Mouse (Mus musculus) liver, embryonic 16.5 days (tissue): ENCODE results near the gene Fbxo3. TPM values are rescaled to one million over a fixed set of nuclear protein-coding genes. Genes with fewer than 3 reads are reported as not detected.
A peak's percentile ranks its signal among the peaks of the same experiment; 100 is the strongest.

ENCODE experiments used
- ATAC-seq: fragments of 200-750 bp; cut with Nextera tagmentation; 2 replicates; pipeline ENCODE4 v1.8.0; 2017; ENCODE audit warnings: low read depth, mild to moderate bottlenecking, moderate number of reproducible peaks, moderate library complexity
- H3K27ac ChIP-seq: fragments of 300-500 bp; sonication (generic); 2 replicates; pipeline ENCODE4 v1.5.1; 2014; ENCODE audit warnings: mild to moderate bottlenecking, low read length
- H3K27me3 ChIP-seq: fragments of 300-500 bp; sonication (generic); 2 replicates; pipeline ENCODE4 v1.6.1; 2014; ENCODE audit warnings: low read depth, low read length, mixed read lengths; ENCODE audit not compliant: control insufficient read depth, insufficient read depth
- H3K36me3 ChIP-seq: fragments of 300-500 bp; sonication (generic); 2 replicates; pipeline ENCODE4 v1.6.1; 2014; ENCODE audit warnings: mild to moderate bottlenecking; ENCODE audit not compliant: control insufficient read depth, insufficient read depth
- H3K4me1 ChIP-seq: fragments of 300-500 bp; sonication (generic); 2 replicates; pipeline ENCODE4 v1.6.1; 2014; ENCODE audit warnings: low read depth, low read length, mixed read lengths; ENCODE audit not compliant: control insufficient read depth
- H3K4me2 ChIP-seq: fragments of 300-500 bp; sonication (generic); 2 replicates; pipeline ENCODE4 v1.6.1; 2014; ENCODE audit warnings: low read depth, low read length, mixed read lengths
- H3K4me3 ChIP-seq: fragments of 300-500 bp; sonication (generic); 2 replicates; pipeline ENCODE4 v1.5.1; 2014; ENCODE audit warnings: low read depth, mild to moderate bottlenecking, low read length
- H3K9ac ChIP-seq: fragments of 300-500 bp; sonication (generic); 2 replicates; pipeline ENCODE4 v1.6.1; 2014; ENCODE audit warnings: low read depth, low read length
- H3K9me3 ChIP-seq: fragments of 300-500 bp; sonication (generic); replicated peaks from 2 replicates; pipeline ENCODE4 v1.6.1; 2016; ENCODE audit warnings: low read length; ENCODE audit not compliant: control insufficient read depth
- WGBS: fragments of 180-500 bp; shearing (Covaris S2); extraction: QIAGEN DNeasy Blood & Tissue Kit; methylation state at CpG from one replicate; pipeline ENCODE4 v1.1.7; 2014; ENCODE audit not compliant: insufficient replicate concordance; 5-methylcytosine and 5-hydroxymethylcytosine counted together
- polyA plus RNA-seq: library from polyadenylated mRNA; unstranded; fragments of >200 nt; fragmentation: Nextera tagmentation; extraction: Ambion mirVana; gene quantifications from 2 replicates; pipeline ENCODE4 v1.2.1, GENCODE M21; 2015

Gene Fbxo3
- polyA plus RNA-seq, 1 experiment from 2014 or later = 46.9 TPM

DNA sequence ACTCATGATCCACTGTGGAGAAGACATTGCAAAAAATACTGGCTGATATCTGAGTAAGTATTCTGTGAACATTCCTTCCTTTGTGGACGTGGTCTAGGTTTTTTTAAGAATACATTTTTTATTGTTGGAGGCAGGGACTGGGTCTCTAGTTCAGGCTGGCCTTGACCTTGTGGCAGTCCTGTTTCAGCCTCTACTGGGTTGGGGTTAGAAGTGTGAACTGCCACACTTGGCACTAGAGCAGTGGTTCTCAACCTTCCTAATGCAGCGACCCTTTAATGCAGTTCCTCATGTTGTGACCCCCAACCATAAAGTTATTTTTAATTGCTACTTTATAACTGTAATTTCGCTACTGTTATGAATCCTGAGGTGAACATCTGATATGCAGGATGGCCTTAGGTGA, 2.9 kb downstream of the Fbxo3 start:
- Histone ChIP-seq H3K9ac (no peak overlapping the region), H3K9me3 (no peaks in the 10 kb centered on the region), H3K27ac (no peak overlapping the region), H3K4me1 (peaks cover 18% of the 10 kb centered on the region), H3K4me3 (no peak overlapping the region), H3K4me2 (peak overlapping the region; percentile 78; the same call in 1 of the 2 replicates), H3K27me3 (no peaks in the 10 kb centered on the region), H3K36me3 (peaks cover 26% of the 10 kb centered on the region)
- 66% methylated on average over 3 of the region's 3 CpGs for WGBS
- ATAC-seq = no peak

DNA sequence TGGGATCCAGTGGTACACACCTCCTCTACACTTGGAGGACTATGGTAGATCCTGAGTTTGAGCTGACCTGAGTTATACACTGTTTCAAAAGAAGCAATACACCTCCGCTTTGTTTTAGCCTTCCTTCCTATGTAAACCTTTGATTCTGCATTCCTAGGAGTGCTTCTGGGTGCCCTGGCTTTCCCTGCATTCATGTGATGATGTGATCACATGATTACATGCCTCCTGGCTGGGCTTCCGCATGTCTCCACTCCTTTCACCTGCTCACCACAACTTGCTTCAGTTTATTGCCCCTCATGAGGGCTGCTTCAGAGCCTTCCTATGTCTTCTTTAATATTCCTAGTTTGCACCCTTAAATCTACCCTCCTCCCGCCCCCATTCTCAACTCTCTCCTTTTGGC, 4.5 kb downstream of the Fbxo3 start:
- no peak for ATAC-seq
- H3K4me3 ChIP-seq = no peak overlapping the region
- H3K27me3 ChIP-seq = no peaks in the 10 kb centered on the region
- H3K4me2 ChIP-seq = no peak overlapping the region
- no peaks in the 10 kb centered on the region for H3K9me3 ChIP-seq
- no peak overlapping the region for H3K27ac ChIP-seq
- H3K36me3 ChIP-seq = peaks cover 31% of the 10 kb centered on the region
- 81% methylated on average over 3 of the region's 3 CpGs for WGBS
- no peak overlapping the region for H3K9ac ChIP-seq
- H3K4me1 ChIP-seq = peaks cover 18% of the 10 kb centered on the region

GRCm38 (mm10) chr2:104034832-104035472, 7.4 kb downstream of the Fbxo3 start:
- no peak overlapping the region for H3K9ac ChIP-seq
- H3K4me3 ChIP-seq = no peak overlapping the region
- no peak overlapping the region for H3K4me2 ChIP-seq
- H3K36me3 ChIP-seq = peaks cover 48% of the 10 kb centered on the region
- no peaks in the 10 kb centered on the region for H3K9me3 ChIP-seq
- H3K27ac ChIP-seq = no peak overlapping the region
- no peaks in the 10 kb centered on the region for H3K27me3 ChIP-seq
- WGBS = 33% methylated on average over 3 of the region's 3 CpGs
- H3K4me1 ChIP-seq = peaks cover 9% of the 10 kb centered on the region
- peak; percentile 49; the same call in 1 of the 2 replicates for ATAC-seq

DNA sequence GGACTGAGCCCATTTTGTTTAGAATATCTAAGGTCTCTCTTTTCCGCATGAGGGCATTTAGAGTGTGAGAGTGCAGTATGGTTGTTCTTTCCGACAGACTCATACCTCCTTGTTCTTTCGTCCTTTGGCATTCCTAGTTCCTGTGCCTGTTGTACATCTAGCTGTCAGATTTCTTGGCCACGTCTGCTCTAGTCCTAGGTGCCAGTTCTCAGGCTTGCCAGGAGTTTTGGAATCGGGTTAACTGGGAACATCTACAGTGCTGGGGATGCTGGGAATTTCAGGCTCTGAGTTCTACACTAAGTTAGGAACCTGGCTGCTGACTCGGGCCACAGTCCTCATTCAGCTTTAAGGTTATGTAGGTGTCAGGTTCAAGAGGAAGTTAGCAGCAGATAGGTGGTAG, 8.1 kb downstream of the Fbxo3 start:
- H3K27me3 ChIP-seq = no peaks in the 10 kb centered on the region
- no peak for ATAC-seq
- H3K36me3 ChIP-seq = peaks cover 51% of the 10 kb centered on the region
- peaks cover 7% of the 10 kb centered on the region for H3K4me1 ChIP-seq
- no peak overlapping the region for H3K27ac ChIP-seq
- no peak overlapping the region for H3K4me2 ChIP-seq
- no peak overlapping the region for H3K4me3 ChIP-seq
- no peaks in the 10 kb centered on the region for H3K9me3 ChIP-seq
- WGBS = 86% methylated on average over 6 of the region's 6 CpGs
- H3K9ac ChIP-seq = no peak overlapping the region

- ATAC-seq = no peak
- H3K9ac ChIP-seq = no peak overlapping the region
- WGBS = 71% methylated on average over 3 of the region's 3 CpGs
- peaks cover 6% of the 10 kb centered on the region for H3K4me1 ChIP-seq
- H3K27ac ChIP-seq = no peak overlapping the region
- H3K9me3 ChIP-seq = no peaks in the 10 kb centered on the region
- H3K4me3 ChIP-seq = no peak overlapping the region
- no peak overlapping the region for H3K4me2 ChIP-seq
- no peaks in the 10 kb centered on the region for H3K27me3 ChIP-seq
- peaks cover 47% of the 10 kb centered on the region for H3K36me3 ChIP-seq
Observed at GRCm38 (mm10) chr2:104036316-104036715, 8.8 kb downstream of the Fbxo3 start.

- Histone ChIP-seq H3K27ac (no peak overlapping the region), H3K27me3 (no peaks in the 10 kb centered on the region), H3K4me3 (no peak overlapping the region), H3K9me3 (no peaks in the 10 kb centered on the region), H3K36me3 (peaks cover 44% of the 10 kb centered on the region), H3K4me1 (peaks cover 9% of the 10 kb centered on the region), H3K4me2 (no peak overlapping the region), H3K9ac (no peak overlapping the region)
- ATAC-seq = no peak
- 86% methylated on average over 2 of the region's 2 CpGs for WGBS
Observed at GRCm38 (mm10) chr2:104038236-104038635, 10.7 kb downstream of the Fbxo3 start.

GRCm38 (mm10) chr2:104041632-104042031, 14.1 kb downstream of the Fbxo3 start:
- H3K4me2 ChIP-seq = no peak overlapping the region
- no peak for ATAC-seq
- H3K9me3 ChIP-seq = no peaks in the 10 kb centered on the region
- no peaks in the 10 kb centered on the region for H3K27me3 ChIP-seq
- no peak overlapping the region for H3K4me3 ChIP-seq
- H3K9ac ChIP-seq = no peak overlapping the region
- 0 out of 2 replicates have a peak overlapping the region, but pooled peaks have one; percentile 14 for H3K27ac ChIP-seq
- peaks cover 17% of the 10 kb centered on the region for H3K4me1 ChIP-seq
- peaks cover 35% of the 10 kb centered on the region for H3K36me3 ChIP-seq
- 68% methylated on average over 5 of the region's 5 CpGs for WGBS

GRCm38 (mm10) chr2:104042766-104043165, 15.2 kb downstream of the Fbxo3 start:
- Histone ChIP-seq H3K4me3 (no peak overlapping the region), H3K27me3 (no peaks in the 10 kb centered on the region), H3K9me3 (no peaks in the 10 kb centered on the region), H3K27ac (no peak overlapping the region), H3K4me1 (peaks cover 17% of the 10 kb centered on the region), H3K36me3 (peaks cover 27% of the 10 kb centered on the region), H3K9ac (no peak overlapping the region), H3K4me2 (no peak overlapping the region)
- no peak for ATAC-seq
- WGBS = 90% methylated on average over 15 of the region's 15 CpGs

DNA sequence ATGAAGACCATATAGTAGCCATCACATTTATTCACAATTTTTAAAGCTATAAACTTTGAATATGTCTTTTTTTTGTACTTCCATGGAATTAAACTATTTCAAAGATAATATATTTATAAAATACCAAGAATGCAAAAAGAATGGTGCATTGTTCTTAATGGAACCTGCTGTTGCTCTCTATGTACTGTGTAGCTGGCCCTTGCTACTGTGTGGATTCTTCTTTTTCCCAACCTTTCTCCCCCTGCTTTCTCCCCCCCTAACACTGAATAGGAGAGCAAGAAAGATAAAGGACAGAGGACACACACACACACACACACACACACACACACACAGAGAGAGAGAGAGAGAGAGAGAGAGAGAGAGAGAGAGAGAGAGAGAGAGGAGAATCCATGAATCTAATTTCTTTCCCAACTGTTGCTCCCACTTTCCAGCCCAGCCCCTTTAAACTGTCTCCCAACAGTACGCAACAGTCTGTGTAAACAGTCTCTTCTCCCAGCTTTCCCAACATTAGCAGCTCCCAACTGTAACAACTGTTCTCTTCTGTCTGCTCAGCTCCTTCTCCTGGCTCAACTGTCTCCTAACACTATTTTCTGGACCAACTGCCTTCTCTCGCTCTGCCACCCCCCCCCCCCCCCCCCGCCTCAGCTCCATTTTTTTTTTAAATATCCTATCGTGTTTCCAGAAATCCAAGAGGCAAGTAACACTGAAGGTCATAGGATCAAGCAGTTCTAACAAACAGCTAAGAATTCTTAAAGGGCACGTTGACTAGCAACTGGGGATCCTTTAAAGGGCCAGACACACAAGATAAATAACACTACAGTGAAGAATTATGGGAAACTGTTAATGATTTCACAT, 16.3 kb downstream of the Fbxo3 start:
- Histone ChIP-seq H3K27ac (peak overlapping the region; percentile 63; the same call in 1 of the 2 replicates), H3K9ac (no peak overlapping the region), H3K9me3 (no peaks in the 10 kb centered on the region), H3K4me3 (no peak overlapping the region), H3K4me1 (peaks cover 17% of the 10 kb centered on the region), H3K4me2 (no peak overlapping the region), H3K27me3 (no peaks in the 10 kb centered on the region), H3K36me3 (peaks cover 33% of the 10 kb centered on the region)
- WGBS = 69% methylated on average over 5 of the region's 5 CpGs
- ATAC-seq = no peak; the same call in 1 of the 2 replicates
